Mouse (Mus musculus) bone marrow macrophage, adult 2 months (primary cell): ENCODE measurements at regions not wholly inside any gene's neighbourhood (a gene's known extent, or its start where the extent isn't known, plus 50 kb on each side); places are given as distances from the start of the nearest gene placed in this dataset.

Experiments used
- CTCF ChIP-seq: IDR thresholded peaks from 2 replicates; pipeline ENCODE4 v1.5.1; 2012; ENCODE audit warnings: low read depth, mild to moderate bottlenecking, low read length, moderate library complexity
- POLR2A ChIP-seq: IDR thresholded peaks from 2 replicates; pipeline ENCODE4 v1.6.1; 2012; ENCODE audit warnings: mild to moderate bottlenecking, low read depth, low read length, borderline replicate concordance

DNA sequence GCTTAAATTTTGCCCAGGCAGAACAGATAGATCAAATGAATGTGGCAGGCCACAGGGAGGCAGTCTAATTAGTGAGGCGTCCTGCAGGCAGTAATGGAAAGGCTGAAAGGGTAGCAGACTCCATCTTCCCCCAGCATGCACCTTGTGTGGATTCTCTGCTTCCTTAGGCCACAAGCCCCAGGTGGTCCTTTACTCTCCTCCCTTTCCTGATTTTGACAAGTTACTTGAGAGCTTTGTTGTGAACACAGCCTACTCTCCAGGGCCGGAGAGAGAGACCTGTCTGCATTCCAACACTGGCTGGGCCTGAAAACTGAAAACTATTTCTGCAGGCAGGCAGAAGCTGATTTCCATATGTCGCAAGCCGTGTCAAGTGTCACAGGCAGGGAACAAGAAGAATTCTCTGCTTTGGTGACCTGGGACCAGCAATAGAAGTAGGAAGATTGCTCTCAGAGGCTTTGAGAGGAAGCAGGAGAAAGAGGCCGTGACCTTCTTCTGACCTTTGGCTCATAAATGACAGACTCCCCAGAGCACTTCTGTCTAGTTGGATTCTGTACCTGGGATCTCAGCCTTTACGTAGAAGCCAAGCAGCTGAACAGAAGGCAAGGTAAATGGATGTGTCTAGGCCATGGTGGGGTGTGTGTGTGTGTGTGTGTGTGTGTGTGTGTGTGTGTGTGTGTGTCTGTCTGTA is 619.2 kb upstream of the Cdh5 start:
- TF ChIP-seq CTCF (no peak), POLR2A (no peak)
